Mouse (Mus musculus): Measurements from ENCODE around the gene Cryga. TPM values are rescaled to one million over a fixed set of nuclear protein-coding genes. Genes with fewer than 3 reads are reported as not detected.

Gene Cryga
- polyA plus RNA-seq, 1 experiment from 2014 or later: not detected

GRCm38 (mm10) chr1:65109756-65110435, 6.7 kb upstream of the Cryga start:
- Histone ChIP-seq H3K27ac (replicated peaks; ENCODE audit: low read depth, low read length) (no peak overlapping the region), H3K9ac (ENCODE audit: low read depth, low read length) (no peak overlapping the region), H3K4me1 (ENCODE audit: control insufficient read depth, insufficient read depth, low read length) (peaks cover 4% of the 10 kb centered on the region; the same call in 1 of the 2 replicates), H3K27me3 (replicated peaks; ENCODE audit: control insufficient read depth, insufficient read depth, low read length) (no peaks in the 10 kb centered on the region), H3K4me3 (ENCODE audit: low read depth, low read length) (no peak overlapping the region), H3K9me3 (ENCODE audit: control insufficient read depth, low read length) (no peaks in the 10 kb centered on the region), H3K36me3 (ENCODE audit: control insufficient read depth, insufficient read depth, low read length) (no peaks in the 10 kb centered on the region), H3K4me2 (ENCODE audit: low read depth, low read length) (0 out of 2 replicates have a peak overlapping the region, but pooled peaks have one; percentile 18)
- no peak for DNase-seq (ENCODE audit: low spot score)
- 0 out of 2 replicates have a peak, but pooled peaks have one; percentile 39 for ATAC-seq (ENCODE audit: low read depth)
- WGBS: 71% methylated on average over 25 of the region's 25 CpGs

- no peak overlapping the region for H3K4me3 ChIP-seq (ENCODE audit: low read depth, low read length)
- no peaks in the 10 kb centered on the region for H3K9me3 ChIP-seq (ENCODE audit: control insufficient read depth, low read length)
- H3K36me3 ChIP-seq (ENCODE audit: control insufficient read depth, insufficient read depth, low read length): no peaks in the 10 kb centered on the region
- H3K4me2 ChIP-seq (ENCODE audit: low read depth, low read length): no peak overlapping the region
- H3K4me1 ChIP-seq (ENCODE audit: control insufficient read depth, insufficient read depth, low read length): peaks cover 4% of the 10 kb centered on the region; the same call in 1 of the 2 replicates
- no peak overlapping the region for H3K9ac ChIP-seq (ENCODE audit: low read depth, low read length)
- DNase-seq (ENCODE audit: low spot score) (no peak), ATAC-seq (ENCODE audit: low read depth) (no peak)
- WGBS: 89% methylated on average over 8 of the region's 8 CpGs
- H3K27ac ChIP-seq (replicated peaks; ENCODE audit: low read depth, low read length): no peak overlapping the region
- no peaks in the 10 kb centered on the region for H3K27me3 ChIP-seq (replicated peaks; ENCODE audit: control insufficient read depth, insufficient read depth, low read length)
These were observed 6.0 kb upstream of the Cryga start for GRCm38 (mm10) chr1:65109196-65109595.

DNA sequence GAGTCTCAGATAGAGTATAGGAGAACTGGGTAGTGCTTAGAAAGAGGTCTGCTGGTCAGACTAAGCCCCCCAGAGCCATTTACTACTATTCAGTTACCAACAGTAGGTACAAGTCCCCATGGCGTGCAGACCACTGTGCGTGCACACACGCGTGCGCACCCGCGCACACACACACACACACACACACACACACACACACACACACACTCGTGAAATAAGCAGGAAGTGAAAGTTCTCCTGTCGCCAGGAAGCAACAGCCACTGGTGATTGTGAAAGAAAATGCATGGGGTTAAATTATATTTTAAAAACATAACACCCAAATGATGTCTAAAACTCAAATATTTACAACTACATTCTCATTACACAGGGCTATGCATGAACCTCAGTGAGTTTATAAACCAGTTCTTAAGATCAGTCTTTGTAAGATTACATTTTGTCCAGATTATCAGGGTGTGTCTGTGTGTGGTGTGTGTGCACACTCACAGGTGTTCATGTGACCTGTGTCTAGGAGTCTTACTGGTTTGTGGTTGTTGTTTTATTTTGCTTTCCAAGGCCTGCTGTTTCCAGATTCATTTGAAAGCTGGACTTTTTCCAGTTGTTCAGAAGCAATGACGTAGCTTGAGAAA, 4.6 kb upstream of the Cryga start:
- H3K27ac ChIP-seq (replicated peaks; ENCODE audit: low read depth, low read length): no peak overlapping the region
- H3K9ac ChIP-seq (ENCODE audit: low read depth, low read length): no peak overlapping the region
- peaks cover 4% of the 10 kb centered on the region; the same call in 1 of the 2 replicates for H3K4me1 ChIP-seq (ENCODE audit: control insufficient read depth, insufficient read depth, low read length)
- no peaks in the 10 kb centered on the region for H3K27me3 ChIP-seq (replicated peaks; ENCODE audit: control insufficient read depth, insufficient read depth, low read length)
- H3K4me2 ChIP-seq (ENCODE audit: low read depth, low read length): no peak overlapping the region
- H3K4me3 ChIP-seq (ENCODE audit: low read depth, low read length): no peak overlapping the region
- no peaks in the 10 kb centered on the region for H3K9me3 ChIP-seq (ENCODE audit: control insufficient read depth, low read length)
- no peak for ATAC-seq (ENCODE audit: low read depth)
- H3K36me3 ChIP-seq (ENCODE audit: control insufficient read depth, insufficient read depth, low read length): no peaks in the 10 kb centered on the region
- no peak for DNase-seq (ENCODE audit: low spot score)
- WGBS: 90% methylated on average over 10 of the region's 10 CpGs

DNA sequence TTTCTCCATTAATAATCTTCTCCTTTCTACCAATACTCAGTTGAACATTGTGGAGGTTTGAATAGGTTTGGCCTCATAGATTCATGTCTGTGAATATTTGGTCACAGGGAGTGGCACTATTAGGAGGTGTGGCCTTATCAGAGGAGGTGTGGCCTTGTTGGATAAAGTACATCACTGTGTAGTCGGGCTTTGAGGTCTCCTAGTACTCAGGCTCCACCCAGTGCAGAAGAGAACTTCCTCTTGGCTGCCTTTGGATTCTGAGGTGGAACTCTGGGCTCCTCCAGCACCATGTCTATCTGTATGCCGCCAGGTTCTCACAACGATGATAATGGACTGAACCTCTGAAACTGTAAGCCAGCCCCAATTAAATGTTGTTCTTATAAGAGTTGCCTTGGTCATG, 6.2 kb downstream of the Cryga start:
- Histone ChIP-seq H3K4me2 (ENCODE audit: low read depth, low read length) (no peak overlapping the region), H3K4me3 (ENCODE audit: low read depth, low read length) (no peak overlapping the region), H3K36me3 (ENCODE audit: control insufficient read depth, insufficient read depth, low read length) (no peaks in the 10 kb centered on the region), H3K27ac (replicated peaks; ENCODE audit: low read depth, low read length) (no peak overlapping the region), H3K27me3 (replicated peaks; ENCODE audit: control insufficient read depth, insufficient read depth, low read length) (no peaks in the 10 kb centered on the region), H3K9me3 (ENCODE audit: control insufficient read depth, low read length) (no peaks in the 10 kb centered on the region), H3K4me1 (ENCODE audit: control insufficient read depth, insufficient read depth, low read length) (no peaks in the 10 kb centered on the region), H3K9ac (ENCODE audit: low read depth, low read length) (no peak overlapping the region)
- DNase-seq (ENCODE audit: low spot score) (no peak), ATAC-seq (ENCODE audit: low read depth) (no peak)
- WGBS: 74% methylated on average over 3 of the region's 3 CpGs

DNA sequence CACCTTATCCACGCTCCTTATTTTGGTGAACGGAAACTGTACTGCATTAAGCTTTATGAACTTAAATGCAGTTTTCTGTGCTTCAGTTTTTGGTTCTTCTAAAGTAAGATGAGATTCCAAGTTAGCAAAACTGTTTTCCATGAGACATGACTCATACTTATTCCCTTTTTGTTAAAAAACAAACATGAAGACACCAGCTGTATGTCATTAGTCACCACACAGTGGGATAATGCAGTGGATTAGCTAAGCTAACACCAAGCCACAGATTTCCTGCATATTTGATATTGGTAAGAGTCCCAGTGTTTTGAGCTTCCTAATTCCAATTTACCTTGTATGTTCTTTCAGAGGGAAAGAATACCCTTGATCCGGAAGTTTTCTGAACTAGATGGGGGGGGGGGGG, 11.6 kb downstream of the Cryga start:
- ATAC-seq (ENCODE audit: low read depth): no peak
- no peaks in the 10 kb centered on the region for H3K36me3 ChIP-seq (ENCODE audit: control insufficient read depth, insufficient read depth, low read length)
- no peak overlapping the region for H3K4me2 ChIP-seq (ENCODE audit: low read depth, low read length)
- no peaks in the 10 kb centered on the region for H3K4me1 ChIP-seq (ENCODE audit: control insufficient read depth, insufficient read depth, low read length)
- 84% methylated on average over 3 of the region's 3 CpGs for WGBS
- no peaks in the 10 kb centered on the region for H3K27me3 ChIP-seq (replicated peaks; ENCODE audit: control insufficient read depth, insufficient read depth, low read length)
- no peak overlapping the region for H3K4me3 ChIP-seq (ENCODE audit: low read depth, low read length)
- H3K27ac ChIP-seq (replicated peaks; ENCODE audit: low read depth, low read length): no peak overlapping the region
- no peak overlapping the region for H3K9ac ChIP-seq (ENCODE audit: low read depth, low read length)
- DNase-seq (ENCODE audit: low spot score): no peak
- H3K9me3 ChIP-seq (ENCODE audit: control insufficient read depth, low read length): no peaks in the 10 kb centered on the region

- no peak overlapping the region for H3K9ac ChIP-seq (ENCODE audit: low read depth, low read length)
- no peak overlapping the region for H3K27ac ChIP-seq (replicated peaks; ENCODE audit: low read depth, low read length)
- H3K4me2 ChIP-seq (ENCODE audit: low read depth, low read length): no peak overlapping the region
- ATAC-seq (ENCODE audit: low read depth): no peak
- WGBS: 62% methylated on average over 2 of the region's 2 CpGs
- no peak overlapping the region for H3K4me3 ChIP-seq (ENCODE audit: low read depth, low read length)
- no peaks in the 10 kb centered on the region for H3K36me3 ChIP-seq (ENCODE audit: control insufficient read depth, insufficient read depth, low read length)
- DNase-seq (ENCODE audit: low spot score): no peak
- no peaks in the 10 kb centered on the region for H3K9me3 ChIP-seq (ENCODE audit: control insufficient read depth, low read length)
- no peaks in the 10 kb centered on the region for H3K4me1 ChIP-seq (ENCODE audit: control insufficient read depth, insufficient read depth, low read length)
- no peaks in the 10 kb centered on the region for H3K27me3 ChIP-seq (replicated peaks; ENCODE audit: control insufficient read depth, insufficient read depth, low read length)
These were observed 12.8 kb downstream of the Cryga start for GRCm38 (mm10) chr1:65090370-65090769.

- Histone ChIP-seq H3K4me1 (ENCODE audit: control insufficient read depth, insufficient read depth, low read length) (no peaks in the 10 kb centered on the region), H3K27ac (replicated peaks; ENCODE audit: low read depth, low read length) (no peak overlapping the region), H3K4me3 (ENCODE audit: low read depth, low read length) (no peak overlapping the region), H3K4me2 (ENCODE audit: low read depth, low read length) (no peak overlapping the region), H3K36me3 (ENCODE audit: control insufficient read depth, insufficient read depth, low read length) (no peaks in the 10 kb centered on the region), H3K27me3 (replicated peaks; ENCODE audit: control insufficient read depth, insufficient read depth, low read length) (no peaks in the 10 kb centered on the region), H3K9ac (ENCODE audit: low read depth, low read length) (no peak overlapping the region), H3K9me3 (ENCODE audit: control insufficient read depth, low read length) (no peaks in the 10 kb centered on the region)
- WGBS: 76% methylated on average over 6 of the region's 6 CpGs
- ATAC-seq (ENCODE audit: low read depth) (no peak), DNase-seq (ENCODE audit: low spot score) (no peak)
These were observed 14.4 kb downstream of the Cryga start for GRCm38 (mm10) chr1:65088567-65089356.

DNA sequence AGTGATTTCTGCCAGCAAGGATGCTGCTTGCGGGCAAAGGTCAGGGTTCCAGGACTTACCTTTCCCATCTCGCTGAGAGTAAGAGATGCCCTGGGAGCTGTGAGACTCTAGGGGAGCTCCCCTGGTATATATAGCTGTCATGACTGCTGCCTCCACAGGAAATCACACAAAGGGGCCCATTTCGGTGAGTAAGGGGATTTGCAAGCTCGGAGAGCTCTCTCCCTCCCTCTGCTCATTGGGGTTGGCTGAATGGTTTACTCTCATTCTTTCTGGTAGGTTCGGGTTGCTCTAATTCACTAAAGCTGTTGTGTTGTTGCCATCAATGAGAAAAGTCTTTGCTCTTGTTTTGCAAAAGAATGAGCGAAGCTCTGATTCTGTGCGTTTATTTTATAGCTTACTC, 21.0 kb downstream of the Cryga start, which contains the start of gene Crygb:
TSS of gene Crygb (minus strand) at position 101 of the 400 bp plus-strand sequence.
- Histone ChIP-seq H3K27ac (replicated peaks; ENCODE audit: low read depth, low read length) (no peak within 1 kb of the TSS), H3K27me3 (replicated peaks; ENCODE audit: control insufficient read depth, insufficient read depth, low read length) (no peaks in the 10 kb centered on the region), H3K9me3 (ENCODE audit: control insufficient read depth, low read length) (peaks cover 6% of the 10 kb centered on the region; the same call in 1 of the 2 replicates), H3K4me2 (ENCODE audit: low read depth, low read length) (no peak within 1 kb of the TSS), H3K9ac (ENCODE audit: low read depth, low read length) (no peak within 1 kb of the TSS), H3K36me3 (ENCODE audit: control insufficient read depth, insufficient read depth, low read length) (no peaks in the 10 kb centered on the region), H3K4me1 (ENCODE audit: control insufficient read depth, insufficient read depth, low read length) (peaks cover 3% of the 10 kb centered on the region; the same call in 1 of the 2 replicates), H3K4me3 (ENCODE audit: low read depth, low read length) (no peak within 1 kb of the TSS)
- 32% methylated on average over 7 of the region's 7 CpGs for WGBS
- ATAC-seq (ENCODE audit: low read depth) (no peak), DNase-seq (ENCODE audit: low spot score) (peak; percentile 12)
